Mouse (Mus musculus): ENCODE measurements at regions not wholly inside any gene's neighbourhood (a gene's known extent, or its start where the extent isn't known, plus 50 kb on each side); places are given as distances from the start of the nearest gene placed in this dataset.

GRCm38 (mm10) chr7:73628071-73628470, 86.4 kb upstream of the Chd2 start:
- H3K27me3 ChIP-seq (ENCODE audit: control insufficient read depth, insufficient read depth, low read length): no peaks in the 10 kb centered on the region
- H3K4me2 ChIP-seq (replicated peaks; ENCODE audit: low read depth, low read length): no peak overlapping the region
- 1% methylated on average over 6 of the region's 6 CpGs for WGBS
- H3K36me3 ChIP-seq (ENCODE audit: control insufficient read depth, insufficient read depth, low read length): no peaks in the 10 kb centered on the region
- no peak overlapping the region for H3K4me3 ChIP-seq (ENCODE audit: low read length)
- ATAC-seq (ENCODE audit: low FRiP score, low TSS enrichment): peak; percentile 79
- peaks cover 5% of the 10 kb centered on the region for H3K4me1 ChIP-seq (ENCODE audit: control insufficient read depth, insufficient read depth, low read length)
- H3K27ac ChIP-seq (ENCODE audit: low read depth, low read length): no peak overlapping the region
- H3K9me3 ChIP-seq (ENCODE audit: control insufficient read depth, low read length): no peaks in the 10 kb centered on the region
- H3K9ac ChIP-seq (ENCODE audit: low read depth, low read length): no peak overlapping the region

GRCm38 (mm10) chr7:73626291-73626690, 84.7 kb upstream of the Chd2 start:
- H3K9me3 ChIP-seq (ENCODE audit: control insufficient read depth, low read length): no peaks in the 10 kb centered on the region
- no peak overlapping the region for H3K4me2 ChIP-seq (replicated peaks; ENCODE audit: low read depth, low read length)
- no peaks in the 10 kb centered on the region for H3K36me3 ChIP-seq (ENCODE audit: control insufficient read depth, insufficient read depth, low read length)
- H3K4me1 ChIP-seq (ENCODE audit: control insufficient read depth, insufficient read depth, low read length): peaks cover 5% of the 10 kb centered on the region
- H3K27ac ChIP-seq (ENCODE audit: low read depth, low read length): no peak overlapping the region
- no peak overlapping the region for H3K4me3 ChIP-seq (ENCODE audit: low read length)
- no peak for ATAC-seq (ENCODE audit: low FRiP score, low TSS enrichment)
- 58% methylated on average over 7 of the region's 7 CpGs for WGBS
- no peak overlapping the region for H3K9ac ChIP-seq (ENCODE audit: low read depth, low read length)
- no peaks in the 10 kb centered on the region for H3K27me3 ChIP-seq (ENCODE audit: control insufficient read depth, insufficient read depth, low read length)

- Histone ChIP-seq H3K36me3 (ENCODE audit: control insufficient read depth, insufficient read depth, low read length) (no peaks in the 10 kb centered on the region), H3K27me3 (ENCODE audit: control insufficient read depth, insufficient read depth, low read length) (no peaks in the 10 kb centered on the region), H3K4me2 (replicated peaks; ENCODE audit: low read depth, low read length) (no peak overlapping the region), H3K4me1 (ENCODE audit: control insufficient read depth, insufficient read depth, low read length) (peaks cover 5% of the 10 kb centered on the region), H3K9me3 (ENCODE audit: control insufficient read depth, low read length) (no peaks in the 10 kb centered on the region), H3K9ac (ENCODE audit: low read depth, low read length) (no peak overlapping the region), H3K27ac (ENCODE audit: low read depth, low read length) (no peak overlapping the region), H3K4me3 (ENCODE audit: low read length) (no peak overlapping the region)
- no peak for ATAC-seq (ENCODE audit: low FRiP score, low TSS enrichment)
These were observed 84.0 kb upstream of the Chd2 start for GRCm38 (mm10) chr7:73625651-73626050.

- Histone ChIP-seq H3K27ac (ENCODE audit: low read depth, low read length) (no peak overlapping the region), H3K4me3 (ENCODE audit: low read length) (no peak overlapping the region), H3K4me2 (replicated peaks; ENCODE audit: low read depth, low read length) (no peak overlapping the region), H3K36me3 (ENCODE audit: control insufficient read depth, insufficient read depth, low read length) (no peaks in the 10 kb centered on the region), H3K27me3 (ENCODE audit: control insufficient read depth, insufficient read depth, low read length) (no peaks in the 10 kb centered on the region), H3K9ac (ENCODE audit: low read depth, low read length) (no peak overlapping the region), H3K9me3 (ENCODE audit: control insufficient read depth, low read length) (no peaks in the 10 kb centered on the region), H3K4me1 (ENCODE audit: control insufficient read depth, insufficient read depth, low read length) (peaks cover 5% of the 10 kb centered on the region)
- no peak for ATAC-seq (ENCODE audit: low FRiP score, low TSS enrichment)
- WGBS: 44% methylated on average over 6 of the region's 6 CpGs
These were observed 83.4 kb upstream of the Chd2 start for GRCm38 (mm10) chr7:73624992-73625391.

GRCm38 (mm10) chr7:73624093-73624600, 82.5 kb upstream of the Chd2 start:
- ATAC-seq (ENCODE audit: low FRiP score, low TSS enrichment): no peak
- Histone ChIP-seq H3K4me3 (ENCODE audit: low read length) (no peak overlapping the region), H3K27ac (ENCODE audit: low read depth, low read length) (no peak overlapping the region), H3K9me3 (ENCODE audit: control insufficient read depth, low read length) (no peaks in the 10 kb centered on the region), H3K27me3 (ENCODE audit: control insufficient read depth, insufficient read depth, low read length) (no peaks in the 10 kb centered on the region), H3K4me2 (replicated peaks; ENCODE audit: low read depth, low read length) (no peak overlapping the region), H3K36me3 (ENCODE audit: control insufficient read depth, insufficient read depth, low read length) (no peaks in the 10 kb centered on the region), H3K4me1 (ENCODE audit: control insufficient read depth, insufficient read depth, low read length) (peaks cover 5% of the 10 kb centered on the region), H3K9ac (ENCODE audit: low read depth, low read length) (no peak overlapping the region)
- WGBS: 80% methylated on average over 3 of the region's 3 CpGs

- WGBS: 54% methylated on average over 2 of the region's 2 CpGs
- Histone ChIP-seq H3K9me3 (ENCODE audit: control insufficient read depth, low read length) (no peaks in the 10 kb centered on the region), H3K4me3 (ENCODE audit: low read length) (no peak overlapping the region), H3K4me1 (ENCODE audit: control insufficient read depth, insufficient read depth, low read length) (peaks cover 5% of the 10 kb centered on the region; the same call in 1 of the 2 replicates), H3K27ac (ENCODE audit: low read depth, low read length) (peak overlapping the region; percentile 47; the same call in 1 of the 2 replicates), H3K27me3 (ENCODE audit: control insufficient read depth, insufficient read depth, low read length) (no peaks in the 10 kb centered on the region), H3K4me2 (replicated peaks; ENCODE audit: low read depth, low read length) (no peak overlapping the region), H3K36me3 (ENCODE audit: control insufficient read depth, insufficient read depth, low read length) (no peaks in the 10 kb centered on the region), H3K9ac (ENCODE audit: low read depth, low read length) (no peak overlapping the region)
- ATAC-seq (ENCODE audit: low FRiP score, low TSS enrichment): no peak
These were observed 80.8 kb upstream of the Chd2 start for GRCm38 (mm10) chr7:73622468-73622867.

GRCm38 (mm10) chr7:73620341-73620740, 78.7 kb upstream of the Chd2 start:
- H3K4me2 ChIP-seq (replicated peaks; ENCODE audit: low read depth, low read length): no peak overlapping the region
- peaks cover 17% of the 10 kb centered on the region for H3K4me1 ChIP-seq (ENCODE audit: control insufficient read depth, insufficient read depth, low read length)
- H3K9ac ChIP-seq (ENCODE audit: low read depth, low read length): no peak overlapping the region
- H3K36me3 ChIP-seq (ENCODE audit: control insufficient read depth, insufficient read depth, low read length): no peaks in the 10 kb centered on the region
- H3K27ac ChIP-seq (ENCODE audit: low read depth, low read length): no peak overlapping the region
- no peak overlapping the region for H3K4me3 ChIP-seq (ENCODE audit: low read length)
- H3K9me3 ChIP-seq (ENCODE audit: control insufficient read depth, low read length): no peaks in the 10 kb centered on the region
- H3K27me3 ChIP-seq (ENCODE audit: control insufficient read depth, insufficient read depth, low read length): no peaks in the 10 kb centered on the region
- ATAC-seq (ENCODE audit: low FRiP score, low TSS enrichment): no peak
- 91% methylated on average over 9 of the region's 9 CpGs for WGBS

GRCm38 (mm10) chr7:73618758-73619416, 77.3 kb upstream of the Chd2 start:
- H3K27me3 ChIP-seq (ENCODE audit: control insufficient read depth, insufficient read depth, low read length): no peaks in the 10 kb centered on the region
- peak overlapping the region; percentile 84 for H3K9ac ChIP-seq (ENCODE audit: low read depth, low read length)
- H3K27ac ChIP-seq (ENCODE audit: low read depth, low read length): peak overlapping the region; percentile 99
- peak overlapping the region; percentile 59 for H3K4me2 ChIP-seq (replicated peaks; ENCODE audit: low read depth, low read length)
- peaks cover 14% of the 10 kb centered on the region for H3K4me1 ChIP-seq (ENCODE audit: control insufficient read depth, insufficient read depth, low read length)
- H3K36me3 ChIP-seq (ENCODE audit: control insufficient read depth, insufficient read depth, low read length): no peaks in the 10 kb centered on the region
- ATAC-seq (ENCODE audit: low FRiP score, low TSS enrichment): no peak; the same call in 1 of the 2 replicates
- 9% methylated on average over 25 of the region's 25 CpGs for WGBS
- H3K9me3 ChIP-seq (ENCODE audit: control insufficient read depth, low read length): no peaks in the 10 kb centered on the region
- H3K4me3 ChIP-seq (ENCODE audit: low read length): peak overlapping the region; percentile 58

GRCm38 (mm10) chr7:73617910-73618757, 76.5 kb upstream of the Chd2 start:
- ATAC-seq (ENCODE audit: low FRiP score, low TSS enrichment): peak; percentile 96
- Histone ChIP-seq H3K9ac (ENCODE audit: low read depth, low read length) (peak overlapping the region; percentile 84), H3K27me3 (ENCODE audit: control insufficient read depth, insufficient read depth, low read length) (no peaks in the 10 kb centered on the region), H3K4me3 (ENCODE audit: low read length) (peak overlapping the region; percentile 58), H3K27ac (ENCODE audit: low read depth, low read length) (peak overlapping the region; percentile 99), H3K9me3 (ENCODE audit: control insufficient read depth, low read length) (no peaks in the 10 kb centered on the region), H3K4me1 (ENCODE audit: control insufficient read depth, insufficient read depth, low read length) (peaks cover 14% of the 10 kb centered on the region), H3K36me3 (ENCODE audit: control insufficient read depth, insufficient read depth, low read length) (no peaks in the 10 kb centered on the region), H3K4me2 (replicated peaks; ENCODE audit: low read depth, low read length) (peak overlapping the region; percentile 77)
- WGBS: under 1% methylated on average over 84 of the region's 86 CpGs

Data from kidney, embryonic 14.5 days (tissue).